Mouse (Mus musculus) forebrain, postnatal 0 days (tissue): ENCODE data around the gene Olfr1501. TPM values are rescaled to one million over a fixed set of nuclear protein-coding genes. Genes with fewer than 3 reads are reported as not detected.
"Not testable (repeated sequence)": the region's sequence is repeated elsewhere in the genome, so short reads cannot be mapped to it uniquely, and the experiment has no call there.

Experiments
- ATAC-seq: fragments of 200-750 bp; cut with Nextera tagmentation; 2 replicates; pipeline ENCODE4 v1.8.0; 2017; ENCODE audit warnings: mild to moderate bottlenecking, moderate library complexity
- DNase-seq: peaks from one replicate; pipeline ENCODE4 v3.0.0-alpha.2; 2015
- H3K27ac ChIP-seq: fragments of 300-500 bp; sonication (generic); 2 replicates; pipeline ENCODE4 v1.5.1; 2014; ENCODE audit warnings: low read depth, mild to moderate bottlenecking, antibody characterized with exemption, low read length, moderate library complexity, mixed read lengths
- H3K27me3 ChIP-seq: fragments of 300-500 bp; sonication (generic); 2 replicates; pipeline ENCODE4 v1.6.1; 2014; ENCODE audit warnings: mild to moderate bottlenecking, low read length, mixed read lengths; ENCODE audit not compliant: insufficient read depth
- H3K36me3 ChIP-seq: fragments of 300-500 bp; sonication (generic); 2 replicates; pipeline ENCODE4 v1.6.1; 2014; ENCODE audit warnings: mild to moderate bottlenecking, moderate library complexity; ENCODE audit not compliant: insufficient read depth
- H3K4me1 ChIP-seq: fragments of 300-500 bp; sonication (generic); 2 replicates; pipeline ENCODE4 v1.6.1; 2014; ENCODE audit warnings: antibody characterized with exemption; ENCODE audit not compliant: insufficient read depth
- H3K4me2 ChIP-seq: fragments of 300-500 bp; sonication (generic); 2 replicates; pipeline ENCODE4 v1.6.1; 2014; ENCODE audit warnings: low read depth, mild to moderate bottlenecking, moderate library complexity
- H3K4me3 ChIP-seq: fragments of 300-500 bp; sonication (generic); 2 replicates; pipeline ENCODE4 v1.5.1; 2014; ENCODE audit warnings: low read depth, low read length, mixed read lengths
- H3K9ac ChIP-seq: fragments of 300-500 bp; sonication (generic); 2 replicates; pipeline ENCODE4 v1.6.1; 2014; ENCODE audit warnings: mild to moderate bottlenecking
- H3K9me3 ChIP-seq: fragments of 300-500 bp; sonication (generic); 2 replicates; pipeline ENCODE4 v1.6.1; 2016; ENCODE audit warnings: low read length
- CTCF ChIP-seq: sonication (generic); IDR thresholded peaks from 2 replicates; pipeline ENCODE4 v1.5.1; 2016; ENCODE audit warnings: antibody characterized with exemption, control low read depth, low read depth
- WGBS: fragments of 180-500 bp; shearing (Covaris S2); extraction: QIAGEN DNeasy Blood & Tissue Kit; methylation state at CpG from one replicate; pipeline ENCODE4 v1.1.7; 2014; 5-methylcytosine and 5-hydroxymethylcytosine counted together
- polyA plus RNA-seq: library from polyadenylated mRNA; unstranded; fragments of >200 nt; fragmentation: Nextera tagmentation; extraction: Ambion mirVana; gene quantifications from 2 replicates; pipeline ENCODE4 v1.2.1, GENCODE M21; 2015
- total RNA-seq: library from RNA; depleted of rRNA; stranded (reverse); fragments of >200 nt; gene quantifications from 2 replicates; pipeline ENCODE4 v1.2.3, GENCODE M21; 2014; rRNA removed

Gene Olfr1501
- total and polyA plus RNA-seq, 2 experiments from 2014 or later, result not detected

DNA sequence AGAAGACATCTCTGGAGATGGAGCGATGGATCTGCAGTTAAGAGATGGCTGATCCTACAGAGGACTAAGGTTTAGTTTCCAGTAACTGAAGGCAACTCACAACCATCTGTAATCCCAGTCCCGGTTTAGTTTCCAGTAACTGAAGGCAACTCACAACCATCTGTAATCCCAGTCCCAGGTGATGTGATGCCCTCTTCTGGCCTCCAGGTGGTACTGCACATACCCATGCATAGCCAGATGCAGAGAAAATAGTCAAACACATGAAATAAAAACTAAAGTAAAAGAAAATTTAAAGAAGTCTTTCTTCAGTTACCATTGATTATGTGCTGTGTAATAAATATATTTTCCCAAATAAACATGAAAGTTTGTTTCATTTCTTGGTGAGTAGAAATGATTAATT is 37.7 kb downstream of the Olfr1501 start:
- Histone ChIP-seq H3K9ac (no peak overlapping the region), H3K4me2 (no peak overlapping the region), H3K9me3 (no peaks in the 10 kb centered on the region), H3K4me1 (no peaks in the 10 kb centered on the region), H3K4me3 (no peak overlapping the region), H3K27ac (no peak overlapping the region), H3K36me3 (no peaks in the 10 kb centered on the region), H3K27me3 (no peaks in the 10 kb centered on the region)
- 60% methylated on average over 2 of the region's 2 CpGs for WGBS
- TF ChIP-seq CTCF, result peak; percentile 21; the same call in 1 of the 2 replicates
- DNase-seq (no peak), ATAC-seq (no peak)

DNA sequence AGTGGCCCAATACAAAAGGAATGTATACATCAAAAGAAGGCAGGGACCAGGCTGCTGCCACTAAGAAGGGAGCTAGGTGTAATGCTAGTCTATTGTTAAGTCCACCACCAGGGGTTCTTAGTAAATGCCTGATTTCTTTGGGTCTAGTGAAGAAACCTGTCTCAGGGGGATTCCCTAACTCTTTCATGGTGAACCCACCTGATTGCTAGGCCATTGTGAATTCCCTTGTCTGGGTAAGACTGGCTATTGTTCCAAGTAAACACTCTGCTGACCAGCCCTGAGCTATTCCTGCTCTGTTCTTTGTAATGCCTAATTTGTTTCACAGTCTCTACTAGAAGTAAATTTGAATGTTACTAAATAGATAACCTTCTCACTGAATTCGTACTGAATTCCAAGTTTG is 45.0 kb downstream of the Olfr1501 start:
- H3K9me3 ChIP-seq, H3K27ac ChIP-seq, H3K27me3 ChIP-seq, ATAC-seq, H3K9ac ChIP-seq, H3K4me1 ChIP-seq, H3K36me3 ChIP-seq, DNase-seq, H3K4me2 ChIP-seq, H3K4me3 ChIP-seq: not testable (repeated sequence)
- WGBS, result 50% methylated on average over 1 of the region's 1 CpGs

DNA sequence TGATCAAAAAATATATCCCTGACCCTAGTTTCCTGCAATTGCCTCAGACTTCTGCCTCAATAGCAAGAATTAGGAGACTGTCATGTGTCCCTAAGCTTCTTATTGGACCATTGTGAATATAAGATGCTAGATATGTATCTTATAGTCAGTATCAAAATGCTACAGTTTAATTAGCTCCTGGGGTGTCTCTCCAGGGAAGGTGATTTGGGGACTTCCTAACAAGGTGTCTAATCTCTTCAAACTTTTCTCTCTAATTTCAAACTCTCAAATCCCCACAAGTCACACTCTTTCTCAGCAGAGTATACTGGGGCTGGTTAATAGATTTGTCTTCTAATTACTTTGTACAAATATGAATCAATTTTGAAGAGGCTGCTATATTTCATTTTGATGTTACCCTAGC is 52.4 kb downstream of the Olfr1501 start, which contains the start of gene Olfr1497:
TSS of gene Olfr1497 (minus strand) at position 101 of the 400 bp plus-strand sequence.
- no peak for DNase-seq
- Histone ChIP-seq H3K4me3 (no peak within 1 kb of the TSS), H3K36me3 (no peaks in the 10 kb centered on the region), H3K4me1 (no peaks in the 10 kb centered on the region), H3K9me3 (no peaks in the 10 kb centered on the region), H3K4me2 (no peak within 1 kb of the TSS), H3K27me3 (no peaks in the 10 kb centered on the region), H3K9ac (no peak within 1 kb of the TSS), H3K27ac (no peak within 1 kb of the TSS)
- ATAC-seq, result no peak
- no peak for TF ChIP-seq CTCF

Other genes with a start within 250 kb of the Olfr1501 start
- gene Olfr1487, start 233.3 kb downstream of the Olfr1501 start, total RNA-seq, result not detected in 2 replicates
- gene Olfr1487, start 233.3 kb downstream of the Olfr1501 start, polyA plus RNA-seq, result not detected in 2 replicates
- gene Olfr1489, start 219.1 kb downstream of the Olfr1501 start, total RNA-seq, result not detected in 2 replicates
- gene Olfr1489, start 219.1 kb downstream of the Olfr1501 start, polyA plus RNA-seq, result not detected in 2 replicates
- gene Olfr1490, start 199.6 kb downstream of the Olfr1501 start, total RNA-seq, result not detected in 2 replicates
- gene Olfr1490, start 199.6 kb downstream of the Olfr1501 start, polyA plus RNA-seq, result not detected in 2 replicates
- not detected in 2 replicates for gene Olfr1491, start 153.4 kb downstream of the Olfr1501 start, total RNA-seq
- gene Olfr1491, start 153.4 kb downstream of the Olfr1501 start, polyA plus RNA-seq, result not detected in 2 replicates
- not detected in 2 replicates for gene Olfr1493-ps1, start 127.4 kb downstream of the Olfr1501 start, total RNA-seq
- gene Olfr1493-ps1, start 127.4 kb downstream of the Olfr1501 start, polyA plus RNA-seq, result not detected in 2 replicates
- not detected in 2 replicates for gene Olfr1494, start 111.0 kb downstream of the Olfr1501 start, total RNA-seq
- not detected in 2 replicates for gene Olfr1494, start 111.0 kb downstream of the Olfr1501 start, polyA plus RNA-seq
- gene Olfr1495, start 86.1 kb downstream of the Olfr1501 start, total RNA-seq, result not detected in 2 replicates
- not detected in 2 replicates for gene Olfr1495, start 86.1 kb downstream of the Olfr1501 start, polyA plus RNA-seq
- not detected in 2 replicates for gene Olfr1496, start 72.8 kb downstream of the Olfr1501 start, total RNA-seq
- gene Olfr1496, start 72.8 kb downstream of the Olfr1501 start, polyA plus RNA-seq, result not detected in 2 replicates
- not detected in 2 replicates for gene Olfr1497, start 52.5 kb downstream of the Olfr1501 start, total RNA-seq
- gene Olfr1497, start 52.5 kb downstream of the Olfr1501 start, polyA plus RNA-seq, result not detected in 2 replicates
- not detected in 2 replicates for gene Olfr1499, start 31.2 kb downstream of the Olfr1501 start, total RNA-seq
- not detected in 2 replicates for gene Olfr1499, start 31.2 kb downstream of the Olfr1501 start, polyA plus RNA-seq
- not detected in 2 replicates for gene Olfr1500, start 20.2 kb downstream of the Olfr1501 start, total RNA-seq
- not detected in 2 replicates for gene Olfr1500, start 20.2 kb downstream of the Olfr1501 start, polyA plus RNA-seq
- not detected in 2 replicates for gene Olfr1502, start 11.1 kb upstream of the Olfr1501 start, total RNA-seq
- not detected in 2 replicates for gene Olfr1502, start 11.1 kb upstream of the Olfr1501 start, polyA plus RNA-seq
- not detected in 2 replicates for gene Olfr1504, start 47.2 kb upstream of the Olfr1501 start, total RNA-seq
- gene Olfr1504, start 47.2 kb upstream of the Olfr1501 start, polyA plus RNA-seq, result not detected in 2 replicates
- not detected in 2 replicates for gene Olfr1505, start 62.8 kb upstream of the Olfr1501 start, total RNA-seq
- gene Olfr1505, start 62.8 kb upstream of the Olfr1501 start, polyA plus RNA-seq, result not detected in 2 replicates